Mouse (Mus musculus) v-Abl transformed pro-B cells (cell line): ENCODE measurements at regions not wholly inside any gene's neighbourhood (a gene's known extent, or its start where the extent isn't known, plus 50 kb on each side); places are given as distances from the start of the nearest gene placed in this dataset.
"Not testable (repeated sequence)": the region's sequence is repeated elsewhere in the genome, so short reads cannot be mapped to it uniquely, and the experiment has no call there.

Source experiments
- in situ Hi-C, 2 experiments: fragments of 400-800 bp; cut with MboI; formaldehyde crosslinking; loops; one replicate each; pipeline ENCODE4 v1.15.1; 2025; ENCODE audit not compliant: unreplicated experiment in 2 of 2

DNA sequence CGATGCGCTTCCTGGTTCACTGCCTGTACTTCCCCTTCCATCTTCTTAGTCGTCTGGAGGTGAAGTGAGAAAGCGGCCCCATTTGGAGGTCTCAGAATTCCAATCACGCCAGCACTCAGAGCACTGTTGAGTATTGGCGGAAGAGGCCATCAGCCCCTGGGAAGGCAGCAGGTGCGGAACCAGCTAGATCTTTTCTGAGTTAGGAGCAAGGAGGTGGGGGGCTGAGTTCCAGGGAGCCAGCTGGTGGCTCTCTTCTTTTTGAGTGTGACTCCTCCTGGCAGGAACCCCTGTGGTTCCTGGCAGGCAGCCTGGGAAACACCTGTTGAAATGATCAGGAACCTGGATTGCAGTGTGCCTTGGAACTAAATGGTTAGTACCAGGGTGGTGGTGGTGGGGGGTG lies 171.9 kb upstream of the Smlr1 start:
- in situ Hi-C loops = no loop called here

DNA sequence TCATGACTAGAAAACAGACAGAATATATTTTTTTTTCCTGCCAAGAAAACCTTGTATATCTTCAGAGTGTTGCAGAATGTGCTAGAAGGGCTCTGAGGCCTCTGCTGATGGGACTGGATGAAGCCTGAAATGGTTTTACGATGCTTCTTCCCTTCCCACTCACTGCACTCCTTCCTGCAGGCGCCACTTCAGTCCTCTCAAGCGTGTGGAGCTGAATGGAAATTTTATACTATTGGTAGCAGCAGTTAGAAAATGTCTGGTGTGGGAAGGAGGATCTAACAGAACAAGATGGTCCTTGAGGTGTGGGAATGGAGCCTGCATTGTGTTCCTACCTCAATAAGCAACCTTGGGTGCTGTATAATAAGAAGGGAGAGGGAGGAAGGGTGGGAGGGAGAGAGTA lies 166.1 kb upstream of the Smlr1 start:
- in situ Hi-C loops = no loop called here

DNA sequence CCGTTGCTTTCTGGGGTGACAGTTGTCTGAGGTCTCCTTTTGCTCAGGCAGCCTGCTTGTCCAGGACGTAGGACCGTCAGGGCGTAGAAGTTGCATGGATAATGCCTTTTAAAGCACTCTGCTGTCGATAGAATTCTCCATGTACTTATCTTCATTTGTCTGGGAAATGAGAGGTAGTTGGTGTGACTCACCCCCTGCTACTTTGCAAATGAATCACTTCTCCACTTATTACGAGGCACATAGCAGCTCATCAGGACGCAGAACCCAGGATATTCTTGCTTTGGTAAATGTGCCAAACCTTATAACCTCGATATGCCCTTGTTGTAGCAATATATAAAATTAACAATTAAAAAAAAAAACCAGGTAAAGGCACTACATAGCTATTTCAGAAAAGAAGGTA lies 159.7 kb upstream of the Smlr1 start:
- in situ Hi-C loops = loop anchor here (25.0 kb wide), 3 partner anchors 433 to 1017 kb away; no protein-coding TSS in a partner anchor

GRCm38 (mm10) chr10:25681243-25681642 lies 145.2 kb upstream of the Smlr1 start:
- in situ Hi-C loops = loop anchor here (5.0 to 25.0 kb wide), 7 partner anchors 414 to 1316 kb away; no protein-coding TSS in a partner anchor

DNA sequence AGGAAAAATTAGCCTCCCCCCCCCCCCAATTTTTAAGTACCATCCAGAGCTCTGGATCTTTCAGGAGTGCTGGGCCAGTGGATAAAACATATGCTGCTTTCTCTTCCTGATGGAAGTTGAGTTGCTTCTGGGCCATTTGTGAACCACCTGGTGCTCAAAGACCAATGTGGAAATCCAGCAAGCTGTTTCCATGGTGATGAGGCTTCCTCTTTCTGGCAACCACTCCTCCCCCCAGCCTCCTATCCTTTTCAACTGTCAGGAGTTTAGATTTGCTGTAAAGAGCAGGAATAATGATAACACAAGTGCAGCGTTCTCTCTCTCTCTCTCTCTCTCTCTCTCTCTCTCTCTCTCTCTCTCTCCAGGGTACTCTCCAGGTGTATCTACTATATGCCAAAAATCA lies 141.8 kb upstream of the Smlr1 start:
- in situ Hi-C loops = loop anchor here (5.0 to 25.0 kb wide), 4 partner anchors 416 to 1034 kb away; no protein-coding TSS in a partner anchor

DNA sequence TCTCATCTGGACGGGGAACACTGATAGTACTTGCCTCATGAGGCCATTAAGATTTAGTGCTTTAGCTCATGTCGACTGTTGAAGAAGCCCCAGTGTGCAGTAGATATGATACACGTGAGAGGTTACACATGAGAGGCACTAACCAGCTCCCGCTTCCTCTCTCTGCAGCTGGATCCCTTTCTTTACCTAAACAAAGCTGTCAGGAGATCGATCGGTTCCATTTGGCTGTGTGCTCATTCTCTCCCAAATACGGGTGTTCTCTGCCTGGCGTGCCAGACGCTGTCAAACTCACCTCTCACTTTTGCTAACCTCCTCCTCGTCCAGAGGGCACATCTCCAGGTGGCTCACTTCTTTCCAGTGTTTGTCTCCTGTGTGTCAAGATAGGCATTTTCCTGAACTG lies 139.3 kb upstream of the Smlr1 start:
- in situ Hi-C loops = loop anchor here (5.0 to 25.0 kb wide), 4 partner anchors 413 to 1037 kb away; no protein-coding TSS in a partner anchor

DNA sequence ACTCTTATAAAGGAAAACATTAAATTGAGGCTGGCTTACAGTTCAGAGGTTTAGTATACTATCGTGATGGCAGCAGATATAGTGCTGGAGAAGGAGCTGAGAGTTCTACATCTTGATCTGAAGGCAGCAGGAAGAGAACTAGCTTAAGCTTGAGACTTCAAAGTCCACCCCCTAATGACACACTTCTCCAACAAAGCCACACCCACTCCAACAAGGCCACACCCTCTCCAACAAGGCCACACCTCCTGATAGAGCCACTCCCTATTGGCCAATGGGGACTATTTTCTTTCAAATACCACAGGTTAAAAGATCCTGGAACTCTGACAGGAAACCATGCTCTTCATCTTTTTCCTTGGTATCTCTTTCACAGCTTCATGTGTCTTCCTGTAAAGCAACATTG lies 134.0 kb upstream of the Smlr1 start:
- in situ Hi-C loops = no loop called here

DNA sequence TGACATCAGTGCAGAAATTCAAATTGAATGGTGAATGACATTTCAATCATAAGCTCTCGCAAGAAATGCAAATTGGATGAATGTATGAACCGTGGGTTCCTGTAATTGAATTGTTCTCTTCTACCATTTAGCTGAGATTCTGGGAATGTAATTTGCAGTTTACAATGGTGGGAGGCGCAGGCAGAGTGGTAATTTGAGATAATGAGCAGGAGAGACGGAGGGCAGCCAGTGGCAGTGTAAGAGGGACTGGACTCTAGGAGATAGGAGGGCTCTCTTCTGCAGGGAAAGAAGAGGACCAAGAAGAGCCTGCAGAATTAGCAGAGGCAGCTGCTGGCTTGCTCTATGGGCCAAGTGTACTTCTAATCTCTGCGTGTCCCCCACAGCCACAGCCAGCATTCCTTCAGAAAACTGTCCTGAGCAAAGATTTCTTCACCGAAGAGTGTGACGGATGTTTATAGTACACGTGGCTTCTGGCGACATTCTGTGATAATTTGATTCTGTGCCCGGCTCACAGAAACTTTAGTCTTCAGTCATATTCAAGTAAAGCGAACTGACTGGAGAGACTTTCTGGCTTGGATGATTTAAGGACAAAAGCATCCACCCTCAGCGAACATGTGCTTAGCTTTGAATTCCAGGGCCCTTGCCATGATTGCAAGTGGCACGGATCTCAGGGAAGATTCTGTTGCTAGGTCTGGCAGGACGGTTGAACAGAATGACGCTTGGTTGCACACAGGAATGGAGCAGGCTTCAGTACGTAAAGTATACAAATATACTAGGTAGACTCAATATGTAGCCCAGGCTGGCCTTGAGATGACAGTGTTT lies 116.9 kb upstream of the Smlr1 start:
- in situ Hi-C loops = no loop called here

GRCm38 (mm10) chr10:25647740-25648139 lies 111.7 kb upstream of the Smlr1 start:
- in situ Hi-C loops = no loop called here

GRCm38 (mm10) chr10:25643518-25643993 lies 107.5 kb upstream of the Smlr1 start:
- in situ Hi-C loops = no loop called here

DNA sequence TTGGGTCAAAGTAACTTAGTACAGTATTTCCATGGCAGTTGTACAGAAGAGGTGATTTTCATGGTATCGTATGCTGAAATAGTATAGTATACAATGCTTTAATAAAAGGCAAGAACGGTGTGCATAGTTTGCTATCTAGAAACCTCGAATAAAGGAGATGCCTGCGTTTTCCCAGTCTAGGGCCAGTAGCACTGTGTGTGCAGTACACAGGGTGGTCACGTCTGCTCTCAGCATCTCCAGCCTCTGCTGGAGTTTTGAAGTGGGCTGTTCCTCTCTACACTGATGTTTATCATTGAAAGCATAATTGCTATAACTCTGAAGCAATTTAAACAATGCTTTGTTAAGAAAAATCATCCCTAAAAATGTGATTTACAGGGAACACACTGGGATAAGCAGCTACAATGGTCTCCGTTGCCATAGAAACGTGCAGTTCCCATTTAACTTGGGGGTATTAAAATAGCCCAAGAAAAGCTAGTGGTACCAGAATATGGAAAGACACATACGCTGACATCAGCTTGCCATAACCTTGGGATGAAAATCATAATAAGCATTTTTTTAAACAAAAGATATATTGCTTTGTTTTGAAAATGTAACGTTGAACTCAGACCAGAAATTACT lies 106.1 kb upstream of the Smlr1 start:
- in situ Hi-C loops = no loop called here

- in situ Hi-C loops = no loop called here
Observed at GRCm38 (mm10) chr10:25633058-25633614, 97.1 kb upstream of the Smlr1 start.

DNA sequence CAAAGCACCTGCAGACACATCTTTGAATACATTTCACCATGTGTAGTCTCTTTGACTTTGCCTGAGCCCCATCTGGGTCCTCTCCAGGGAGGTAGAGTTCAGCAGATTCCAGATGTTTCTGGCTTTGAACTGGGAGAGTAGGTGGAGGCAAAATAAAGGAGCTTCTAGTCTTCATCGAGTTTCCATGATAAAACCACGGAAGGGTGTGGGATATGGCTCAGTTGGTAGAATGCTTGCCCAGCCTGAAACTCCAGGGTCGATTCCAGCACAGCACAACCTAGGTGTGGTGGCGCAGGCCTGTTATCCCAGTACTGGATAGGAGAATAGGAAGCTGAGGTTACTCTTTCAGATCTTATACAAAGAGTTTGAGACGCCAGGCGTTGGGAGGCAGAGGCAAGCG lies 96.2 kb upstream of the Smlr1 start:
- in situ Hi-C loops = no loop called here

GRCm38 (mm10) chr10:25622585-25622984 lies 86.5 kb upstream of the Smlr1 start:
- in situ Hi-C loops = no loop called here

DNA sequence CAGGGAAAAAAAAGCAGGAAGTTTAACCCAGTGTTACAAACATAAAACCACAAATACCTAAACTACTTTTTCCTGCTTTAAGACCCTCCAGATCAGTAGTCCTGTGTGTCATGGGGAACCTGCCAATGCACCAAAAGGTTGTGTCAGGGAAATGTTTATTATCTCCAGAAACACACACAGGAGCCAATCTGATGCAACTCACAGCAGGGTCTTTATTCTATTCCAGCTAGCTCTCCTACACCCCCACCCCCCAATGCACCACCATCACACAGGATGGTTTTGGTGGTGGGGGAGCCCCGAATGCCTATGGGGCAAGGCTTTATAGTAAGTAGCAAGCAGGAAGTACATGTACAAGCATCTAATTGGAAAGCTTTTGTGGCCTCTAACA lies 85.7 kb upstream of the Smlr1 start:
- in situ Hi-C loops = not testable (repeated sequence)

DNA sequence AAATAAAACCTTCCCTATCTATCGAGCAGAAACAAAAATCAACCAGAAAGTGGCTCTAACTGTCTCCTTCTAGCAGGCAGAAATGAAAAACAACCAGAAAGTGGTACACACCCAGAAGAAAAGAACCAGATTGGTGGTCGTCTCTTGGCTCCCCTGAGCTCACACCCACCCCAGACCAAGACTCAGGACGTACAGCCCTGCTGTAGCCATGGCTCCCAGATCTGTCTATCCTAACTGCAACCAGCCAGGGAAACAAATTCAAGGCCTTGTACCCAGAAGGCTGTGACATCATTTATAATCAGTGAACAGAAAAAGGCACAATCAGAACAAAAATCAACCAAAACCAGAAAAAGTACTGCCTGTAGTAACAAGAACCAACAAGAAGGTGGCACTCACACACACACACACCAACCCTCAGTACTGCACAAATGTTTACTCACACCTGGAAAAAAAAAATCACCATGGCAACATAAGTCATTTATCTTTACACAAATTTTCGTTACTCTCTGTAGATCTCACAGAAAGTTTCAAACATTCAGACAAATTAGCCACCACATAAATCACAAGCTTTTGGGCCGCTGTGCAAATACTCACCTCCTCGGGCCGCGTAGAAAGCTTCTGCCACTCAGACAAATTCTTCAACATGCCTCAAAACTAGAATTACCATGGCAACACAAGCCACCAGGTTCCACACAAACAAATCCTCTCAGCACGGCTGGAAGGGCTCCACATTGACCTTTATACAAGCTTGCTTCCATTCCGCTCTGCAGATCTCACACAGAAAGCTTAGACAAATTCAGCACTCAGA lies 85.1 kb upstream of the Smlr1 start:
- in situ Hi-C loops = no loop called here

- in situ Hi-C loops = no loop called here
Observed at GRCm38 (mm10) chr10:25619702-25620101, 83.6 kb upstream of the Smlr1 start.

GRCm38 (mm10) chr10:25601471-25601870 lies 65.4 kb upstream of the Smlr1 start:
- in situ Hi-C loops = no loop called here

- in situ Hi-C loops = no loop called here
Observed at GRCm38 (mm10) chr10:25589316-25589645, 53.2 kb upstream of the Smlr1 start.

DNA sequence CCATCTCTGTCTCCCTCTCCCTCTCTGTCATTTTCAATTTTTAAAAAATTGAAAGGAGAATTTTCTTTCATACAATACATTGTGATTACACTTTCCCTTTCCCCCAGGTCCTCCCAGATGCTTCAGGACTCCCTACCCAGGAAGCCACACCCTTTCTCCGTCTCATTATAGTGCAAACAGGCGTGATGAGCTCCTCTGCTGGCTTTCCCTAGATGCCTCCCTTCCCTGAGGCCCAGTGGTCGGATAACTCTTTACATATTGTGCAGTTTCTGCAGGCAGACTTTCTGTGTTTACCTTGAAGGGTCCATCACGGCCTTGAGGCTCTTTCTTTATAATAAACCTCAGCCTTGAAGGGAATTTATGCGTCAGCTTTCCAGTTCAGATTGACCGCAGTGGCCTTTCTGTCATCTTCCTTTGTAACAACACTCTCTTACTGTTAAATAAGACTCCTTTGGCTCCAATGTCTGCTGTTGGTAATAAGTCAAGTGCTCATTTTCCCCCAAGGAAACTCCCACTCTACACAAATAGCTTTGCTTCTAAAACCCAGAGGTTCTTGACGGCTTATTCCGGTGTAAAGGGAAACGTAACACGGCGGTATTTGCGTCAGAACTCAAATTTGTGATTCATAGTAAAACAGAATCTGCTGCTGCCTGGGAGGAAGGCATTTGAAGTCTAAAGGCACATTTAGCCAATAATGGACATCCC lies 52.7 kb upstream of the Smlr1 start:
- in situ Hi-C loops = no loop called here
